Mouse (Mus musculus) kidney, postnatal 4 days (tissue): ENCODE results near the gene Sparc.

ENCODE experiments used
- DNase-seq, 2 experiments: peaks; one replicate each; pipeline ENCODE4 v3.0.0; 2021; ENCODE audit warnings: mixed read lengths in 2 of 2

The Sparc gene

DNA sequence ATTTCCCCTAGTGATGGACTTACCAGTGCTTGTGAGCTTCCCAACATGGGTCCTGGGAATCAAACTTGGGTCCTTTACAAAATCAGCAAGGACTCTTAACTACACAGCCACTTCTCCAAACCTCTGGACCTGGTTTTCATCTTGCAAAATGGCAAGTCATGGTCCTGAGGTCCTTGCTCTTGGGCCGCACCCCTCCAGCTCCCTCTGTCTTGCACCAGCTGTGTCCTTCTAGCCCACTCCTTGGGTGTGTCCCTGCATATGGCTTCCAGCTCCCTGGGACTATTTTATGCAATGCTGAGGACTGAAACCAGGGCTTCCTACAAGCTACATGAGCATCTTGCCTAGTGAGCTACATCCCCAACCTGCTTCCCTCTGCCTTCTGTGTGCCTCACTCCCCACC, at the start of gene Sparc:
Sparc (minus strand) TSS at position 206 of the 400 bp plus-strand sequence.
- no peak for DNase-seq

GRCm38 (mm10) chr11:55471467-55471866, 48.5 kb upstream of the Sparc start:
- no peak for DNase-seq

DNA sequence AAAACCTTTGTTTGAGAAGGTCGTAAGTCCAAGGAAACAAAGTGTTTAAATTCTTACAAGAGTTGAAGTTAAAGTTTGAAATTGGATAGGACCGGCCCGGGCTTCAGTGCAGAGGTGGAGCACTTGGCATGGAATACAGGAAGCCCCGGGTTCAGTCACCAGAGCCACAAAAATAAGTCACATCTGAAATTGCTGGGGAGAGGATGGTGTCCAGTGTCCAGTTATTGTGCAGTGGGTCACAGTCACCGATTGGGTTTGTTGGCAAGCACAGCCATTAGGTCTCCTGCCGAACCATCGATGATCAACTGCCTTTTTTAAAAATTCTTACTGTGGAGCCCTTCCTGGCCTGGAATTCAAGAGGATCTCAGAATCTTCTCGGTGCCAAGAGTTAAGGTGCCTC, 47.8 kb upstream of the Sparc start:
- DNase-seq = peak in 1 of 2 experiments; percentile 20

GRCm38 (mm10) chr11:55469923-55470691, 47.1 kb upstream of the Sparc start:
- no peak for DNase-seq

- DNase-seq = peak; percentile 99 to 100
Observed at GRCm38 (mm10) chr11:55469048-55469843, 46.3 kb upstream of the Sparc start, which contains the start of gene G3bp1. Gene G3bp1, plus strand, starts transcription at chr11:55469685.

GRCm38 (mm10) chr11:55468611-55469047, 45.6 kb upstream of the Sparc start:
- DNase-seq = no peak

- DNase-seq = peak; percentile 74 to 85
Observed at GRCm38 (mm10) chr11:55468012-55468411, 45.0 kb upstream of the Sparc start.

- peak; percentile 17 to 36 for DNase-seq
Observed at GRCm38 (mm10) chr11:55465177-55465576, 42.2 kb upstream of the Sparc start.

DNA sequence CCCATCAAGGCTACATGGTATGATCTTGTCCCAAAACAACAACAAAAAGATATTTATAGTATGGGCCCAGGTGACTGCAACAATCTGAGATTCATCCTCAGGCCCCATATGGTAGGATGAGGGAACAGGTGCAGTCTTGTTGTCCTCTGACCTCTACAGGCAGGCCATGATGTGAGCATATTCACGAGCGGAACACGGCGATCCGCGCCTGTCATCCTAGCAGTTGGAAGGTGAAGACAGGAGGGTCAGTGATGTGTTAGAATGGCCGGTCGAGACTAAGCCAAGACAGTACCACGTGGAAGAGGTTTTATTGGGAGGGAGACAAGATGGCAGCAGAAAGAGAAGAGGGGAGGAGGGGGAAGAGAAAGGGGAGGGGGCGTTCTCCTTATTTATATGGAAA, 41.7 kb upstream of the Sparc start:
- no peak for DNase-seq

GRCm38 (mm10) chr11:55462149-55462548, 39.2 kb upstream of the Sparc start:
- no peak for DNase-seq

GRCm38 (mm10) chr11:55461019-55461645, 38.1 kb upstream of the Sparc start, which contains the start of gene Atox1:
Gene Atox1, minus strand, starts transcription at chr11:55461239.
- DNase-seq = peak; percentile 95 to 97

DNA sequence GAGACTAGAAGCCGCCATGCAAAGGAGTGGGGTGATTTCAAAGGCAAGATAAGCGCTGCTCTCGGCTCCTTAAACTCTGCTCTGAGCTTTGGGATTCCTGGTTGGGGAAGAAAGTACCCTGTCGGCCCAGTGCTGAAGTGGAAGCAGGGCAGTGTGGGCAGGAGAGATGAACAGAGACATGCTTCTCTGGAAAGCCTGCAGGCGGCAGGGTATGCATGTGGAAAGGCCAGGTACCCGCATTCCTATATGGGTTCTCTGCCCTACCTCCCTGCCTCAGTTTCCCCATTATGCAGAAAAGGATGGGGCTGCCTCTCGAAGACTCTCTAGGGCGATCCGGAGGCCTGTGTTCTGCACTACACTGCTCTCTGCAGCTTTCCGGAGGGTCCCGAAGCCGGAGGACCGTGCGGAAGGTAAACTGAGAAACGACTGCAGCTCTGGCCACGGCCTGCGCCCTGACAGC, 37.6 kb upstream of the Sparc start:
- peak in 1 of 2 experiments; percentile 44 for DNase-seq

DNA sequence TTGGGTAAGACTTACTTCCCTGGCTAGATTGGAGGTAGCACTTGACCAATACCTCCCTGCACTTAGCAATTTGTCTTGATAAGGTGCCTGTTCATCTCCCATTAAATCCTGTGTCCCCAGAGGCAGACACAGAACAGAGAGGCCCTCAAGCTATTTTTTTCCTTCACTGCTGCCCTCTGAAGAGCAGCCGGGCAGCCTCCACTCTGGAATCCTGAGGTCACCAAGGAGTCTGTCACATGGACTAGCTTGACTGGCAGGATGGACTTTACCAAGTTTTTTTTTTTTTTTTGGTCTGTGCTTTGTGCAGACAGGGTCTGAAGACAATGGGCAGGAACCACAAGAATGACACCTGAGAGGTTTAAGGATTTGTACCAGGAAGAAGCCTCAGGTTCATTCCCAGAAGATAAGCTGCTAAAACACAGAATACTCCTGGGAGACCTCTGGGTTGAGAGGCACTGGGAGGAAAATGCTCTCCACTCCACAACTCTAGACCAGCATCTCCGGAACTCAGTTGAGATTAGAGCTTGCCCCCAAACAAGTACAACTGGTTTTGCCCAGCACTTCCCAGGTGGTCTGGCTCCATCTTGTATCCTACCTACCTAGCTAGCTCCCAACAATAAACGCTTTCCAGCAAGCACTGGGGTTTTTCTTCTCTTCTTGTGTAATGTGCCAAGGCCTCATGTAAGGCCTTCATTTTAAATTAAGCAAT, 37.0 kb upstream of the Sparc start:
- peak in 1 of 2 experiments; percentile 18 for DNase-seq

DNA sequence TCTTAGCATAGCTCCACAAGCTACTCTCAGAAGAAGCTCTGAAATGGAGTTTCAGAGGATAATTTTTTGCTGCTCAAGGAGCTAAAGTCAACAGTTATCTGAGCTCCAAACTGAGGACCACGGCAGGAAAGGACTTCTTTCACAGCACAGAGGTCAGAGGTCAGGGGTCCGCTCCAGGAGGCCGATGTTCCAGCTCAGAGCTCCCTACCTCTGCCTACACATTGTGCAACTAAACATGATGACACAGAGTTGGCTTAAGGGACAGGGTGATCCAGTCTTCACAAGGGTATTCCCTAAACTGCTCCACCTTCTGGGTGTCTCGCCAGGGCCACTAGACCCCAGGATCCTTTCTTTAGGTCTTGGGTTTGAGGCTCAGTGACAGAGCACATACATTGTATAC, 35.5 kb upstream of the Sparc start:
- peak in 1 of 2 experiments; percentile 42 for DNase-seq

DNA sequence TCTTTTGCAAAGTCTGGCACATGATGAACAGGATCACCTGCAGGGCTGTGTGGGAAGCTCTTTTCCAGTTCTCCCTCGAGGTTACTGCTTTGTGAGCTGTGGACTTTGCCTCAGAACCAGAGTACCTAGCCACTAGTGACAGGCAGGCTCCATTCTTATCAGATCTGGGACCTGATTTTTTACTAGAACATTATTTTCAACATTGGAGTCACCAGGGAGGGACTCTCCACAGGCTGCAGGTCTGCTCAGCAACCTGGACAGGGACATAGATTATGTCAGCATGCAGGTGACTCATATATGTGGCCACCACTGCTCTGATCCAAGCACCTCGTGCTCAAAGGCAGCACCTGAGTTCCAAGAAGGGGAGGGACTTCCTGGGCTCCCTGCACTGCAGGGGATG, 32.2 kb upstream of the Sparc start:
- DNase-seq = no peak

DNA sequence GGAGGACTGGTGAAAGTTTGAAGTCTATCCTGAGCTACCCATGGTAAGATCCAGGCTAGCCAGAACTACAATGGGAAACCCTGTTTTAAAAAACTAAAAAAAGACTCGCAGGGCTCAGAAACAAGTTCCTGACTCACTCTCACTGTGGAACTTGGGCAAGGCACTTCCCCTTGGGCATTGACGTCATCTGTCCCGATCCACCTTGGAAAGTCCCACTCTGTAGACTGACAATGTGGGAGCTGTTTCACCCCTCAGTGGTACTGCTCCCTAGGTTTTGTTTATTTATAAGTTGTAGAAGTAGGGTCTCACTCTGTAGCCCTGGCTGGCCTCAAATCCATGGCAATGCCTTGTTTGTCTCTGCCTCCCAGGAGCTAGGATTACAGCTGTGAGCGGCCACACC, 30.7 kb upstream of the Sparc start:
- DNase-seq = no peak

DNA sequence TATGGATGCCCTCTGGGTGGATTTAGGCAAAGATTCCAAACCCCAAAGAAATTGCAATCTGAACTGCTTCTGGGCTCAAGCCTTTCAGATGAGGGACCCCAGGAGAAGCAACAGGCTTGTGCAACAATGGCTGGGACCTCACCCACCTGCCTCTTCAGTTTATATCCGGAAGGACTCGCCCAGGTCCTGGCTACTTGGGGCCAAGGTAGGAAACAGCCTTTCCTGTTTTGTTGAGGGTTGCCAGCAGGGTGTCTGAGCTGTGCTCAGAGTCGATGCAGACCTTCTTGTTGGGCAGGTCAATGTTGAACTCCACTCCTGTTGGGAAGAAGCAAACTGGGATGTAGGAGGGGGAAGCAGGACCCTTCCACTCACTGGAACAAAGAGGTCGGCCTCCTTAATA, 27.3 kb upstream of the Sparc start:
- DNase-seq = no peak

GRCm38 (mm10) chr11:55449531-55449930, 26.5 kb upstream of the Sparc start:
- peak; percentile 44 to 63 for DNase-seq

GRCm38 (mm10) chr11:55446579-55446978, 23.6 kb upstream of the Sparc start:
- DNase-seq = peak; percentile 86 to 88

GRCm38 (mm10) chr11:55444772-55445171, 21.8 kb upstream of the Sparc start:
- peak; percentile 23 to 53 for DNase-seq

DNA sequence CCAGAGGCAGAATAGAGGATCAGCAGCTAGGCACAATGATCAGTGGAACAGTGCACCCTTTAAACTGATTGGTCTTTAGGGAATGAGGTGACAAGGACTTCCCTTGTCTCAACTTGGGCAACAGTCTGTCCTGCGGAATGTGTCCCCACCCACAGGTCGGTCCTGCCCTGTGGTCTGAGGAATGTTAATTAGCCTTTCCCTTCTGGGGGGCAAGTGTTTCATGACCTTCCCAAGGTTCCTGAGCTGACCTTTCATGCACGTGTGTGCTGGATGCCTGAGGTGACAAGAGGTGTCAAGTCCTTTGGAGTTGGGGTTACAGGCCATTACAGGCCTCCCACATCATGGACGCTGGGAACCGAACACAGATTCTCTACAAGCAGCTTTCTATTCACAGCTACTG, 16.7 kb upstream of the Sparc start:
- DNase-seq = no peak

GRCm38 (mm10) chr11:55438031-55438430, 15.0 kb upstream of the Sparc start:
- DNase-seq = no peak
